Mouse (Mus musculus) left cerebral cortex, adult 8-10 months (tissue): ENCODE results near the gene Ppard. TPM values are rescaled to one million over a fixed set of nuclear protein-coding genes. Genes with fewer than 3 reads are reported as not detected.
A peak's percentile ranks its signal among the peaks of the same experiment; 100 is the strongest.
"Not testable (repeated sequence)": the region's sequence is repeated elsewhere in the genome, so short reads cannot be mapped to it uniquely, and the experiment has no call there.

ENCODE experiments used
- DNase-seq, 2 experiments: peaks; one replicate each; pipeline ENCODE4 v3.0.0; 2022; ENCODE audit warnings: low spot score in 2 of 2
- total RNA-seq, 4 experiments: library from RNA; stranded (reverse); gene quantifications; 2 replicates each; pipeline ENCODE4 v1.2.4; 2022

The Ppard gene
- total RNA-seq, 4 experiments from 2014 or later: 26.4 to 28.8 (median 27.1) TPM

GRCm38 (mm10) chr17:28312232-28313211 lies 80.0 kb downstream of the Ppard start:
- DNase-seq: no peak

GRCm38 (mm10) chr17:28313212-28313879 lies 80.8 kb downstream of the Ppard start, which contains the start of gene Fance:
Gene Fance, plus strand, starts transcription at chr17:28313519.
- peak; percentile 72 to 96 for DNase-seq

GRCm38 (mm10) chr17:28313880-28314225 lies 81.4 kb downstream of the Ppard start:
- no peak for DNase-seq

- no peak for DNase-seq
Observed at GRCm38 (mm10) chr17:28315611-28316160, 83.2 kb downstream of the Ppard start.

- no peak for DNase-seq
Observed at GRCm38 (mm10) chr17:28316476-28316875, 84.0 kb downstream of the Ppard start.

- DNase-seq: no peak
Observed at GRCm38 (mm10) chr17:28317091-28317490, 84.6 kb downstream of the Ppard start.

GRCm38 (mm10) chr17:28317725-28318124 lies 85.2 kb downstream of the Ppard start:
- DNase-seq: no peak

- DNase-seq: no peak
Observed at GRCm38 (mm10) chr17:28321700-28322099, 89.2 kb downstream of the Ppard start.

- DNase-seq: no peak
Observed at GRCm38 (mm10) chr17:28323786-28324185, 91.3 kb downstream of the Ppard start.

- DNase-seq: not testable (repeated sequence)
Observed at GRCm38 (mm10) chr17:28324416-28324815, 91.9 kb downstream of the Ppard start.

GRCm38 (mm10) chr17:28325751-28326150 lies 93.3 kb downstream of the Ppard start:
- no peak for DNase-seq

GRCm38 (mm10) chr17:28326951-28327350 lies 94.5 kb downstream of the Ppard start:
- no peak for DNase-seq

- DNase-seq: peak; percentile 34 to 51
Observed at GRCm38 (mm10) chr17:28327673-28328325, 95.3 kb downstream of the Ppard start.

- DNase-seq: peak; percentile 93 to 94
Observed at GRCm38 (mm10) chr17:28328366-28328928, 95.9 kb downstream of the Ppard start, which contains the start of gene Rpl10a. Gene Rpl10a, plus strand, starts transcription at chr17:28328471.

- no peak for DNase-seq
Observed at GRCm38 (mm10) chr17:28328946-28329345, 96.4 kb downstream of the Ppard start.

- DNase-seq: no peak
Observed at GRCm38 (mm10) chr17:28329503-28330231, 97.2 kb downstream of the Ppard start.

- no peak for DNase-seq
Observed at GRCm38 (mm10) chr17:28330232-28330546, 97.7 kb downstream of the Ppard start.

- not testable (repeated sequence) for DNase-seq
Observed at GRCm38 (mm10) chr17:28330590-28330989, 98.1 kb downstream of the Ppard start.

GRCm38 (mm10) chr17:28331241-28332112 lies 99.0 kb downstream of the Ppard start:
- no peak for DNase-seq
